Mouse (Mus musculus): ENCODE results near the gene Dmrta2.

Gene Dmrta2

DNA sequence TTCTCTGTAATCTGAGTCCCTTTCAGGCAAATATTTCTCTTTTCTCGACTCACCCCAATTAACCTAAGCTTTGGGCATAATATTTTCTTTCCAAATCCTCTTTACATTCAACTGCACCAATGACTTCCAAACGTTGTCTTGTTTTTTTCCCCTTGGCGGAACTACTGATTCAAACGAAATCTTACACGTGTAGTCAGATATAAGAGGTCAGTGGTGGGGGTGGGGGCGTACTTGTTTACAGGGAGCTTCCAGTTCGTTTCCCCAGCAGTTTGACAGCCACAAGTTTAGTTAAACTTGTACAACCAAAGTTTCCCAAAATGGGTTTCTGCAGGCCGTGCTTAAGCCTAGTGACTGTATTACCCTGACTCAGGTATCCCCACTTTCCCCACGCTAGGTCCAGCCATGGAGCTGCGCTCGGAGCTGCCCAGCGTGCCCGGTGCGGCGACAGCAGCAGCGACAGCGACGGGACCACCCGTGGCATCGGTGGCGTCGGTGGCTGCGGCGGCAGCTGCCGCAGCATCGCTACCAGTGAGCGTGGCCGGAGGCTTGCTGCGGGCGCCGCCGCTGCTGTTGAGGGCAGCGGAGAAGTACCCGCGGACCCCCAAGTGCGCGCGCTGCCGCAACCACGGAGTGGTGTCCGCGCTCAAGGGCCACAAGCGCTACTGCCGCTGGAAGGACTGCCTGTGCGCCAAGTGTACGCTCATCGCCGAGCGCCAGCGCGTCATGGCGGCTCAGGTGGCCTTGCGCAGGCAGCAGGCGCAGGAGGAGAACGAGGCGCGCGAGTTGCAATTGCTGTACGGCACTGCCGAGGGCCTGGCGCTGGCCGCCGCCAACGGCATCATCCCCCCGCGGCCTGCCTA is 1.8 kb downstream of the Dmrta2 start:
- no peak for DNase-seq

DNA sequence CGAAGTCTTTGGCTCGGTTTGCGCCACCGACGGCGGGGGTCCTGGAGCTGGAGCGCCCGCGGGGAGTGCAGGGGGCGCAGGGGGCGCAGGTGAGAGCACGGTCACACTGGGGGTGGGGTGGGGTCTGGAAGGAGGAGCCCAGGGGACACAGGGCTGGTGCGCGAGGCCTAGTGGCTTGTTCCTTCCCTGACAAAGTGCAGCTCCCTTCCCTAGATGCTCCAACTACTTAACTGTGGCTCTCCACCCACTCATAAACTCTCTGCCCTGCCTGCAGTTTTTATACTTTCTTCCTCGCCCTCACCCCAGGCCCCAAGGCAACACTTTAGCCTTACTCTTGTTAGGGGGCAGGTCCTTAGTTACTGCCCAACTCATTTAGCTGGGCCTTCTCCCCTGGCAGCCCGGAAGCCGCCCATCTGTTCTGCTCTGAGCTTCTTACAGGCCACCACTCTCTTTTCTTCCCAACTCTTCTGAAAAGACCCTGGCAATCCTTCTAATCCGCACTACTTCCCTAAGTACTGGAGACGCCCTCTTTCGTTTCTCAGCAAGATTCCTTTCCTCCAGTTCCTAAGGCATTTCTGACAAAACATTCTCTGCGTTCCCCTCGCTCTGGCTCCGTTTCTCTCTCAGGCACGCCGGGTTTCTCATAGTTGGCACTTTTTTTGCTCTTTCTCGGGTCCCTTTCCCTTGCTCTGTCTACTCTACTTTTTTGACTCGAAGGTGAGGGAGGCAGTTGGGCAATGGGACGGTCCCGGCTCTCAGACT is 2.6 kb downstream of the Dmrta2 start:
- no peak for DNase-seq

GRCm38 (mm10) chr4:109981083-109981870 is 3.4 kb downstream of the Dmrta2 start:
- no peak for DNase-seq

DNA sequence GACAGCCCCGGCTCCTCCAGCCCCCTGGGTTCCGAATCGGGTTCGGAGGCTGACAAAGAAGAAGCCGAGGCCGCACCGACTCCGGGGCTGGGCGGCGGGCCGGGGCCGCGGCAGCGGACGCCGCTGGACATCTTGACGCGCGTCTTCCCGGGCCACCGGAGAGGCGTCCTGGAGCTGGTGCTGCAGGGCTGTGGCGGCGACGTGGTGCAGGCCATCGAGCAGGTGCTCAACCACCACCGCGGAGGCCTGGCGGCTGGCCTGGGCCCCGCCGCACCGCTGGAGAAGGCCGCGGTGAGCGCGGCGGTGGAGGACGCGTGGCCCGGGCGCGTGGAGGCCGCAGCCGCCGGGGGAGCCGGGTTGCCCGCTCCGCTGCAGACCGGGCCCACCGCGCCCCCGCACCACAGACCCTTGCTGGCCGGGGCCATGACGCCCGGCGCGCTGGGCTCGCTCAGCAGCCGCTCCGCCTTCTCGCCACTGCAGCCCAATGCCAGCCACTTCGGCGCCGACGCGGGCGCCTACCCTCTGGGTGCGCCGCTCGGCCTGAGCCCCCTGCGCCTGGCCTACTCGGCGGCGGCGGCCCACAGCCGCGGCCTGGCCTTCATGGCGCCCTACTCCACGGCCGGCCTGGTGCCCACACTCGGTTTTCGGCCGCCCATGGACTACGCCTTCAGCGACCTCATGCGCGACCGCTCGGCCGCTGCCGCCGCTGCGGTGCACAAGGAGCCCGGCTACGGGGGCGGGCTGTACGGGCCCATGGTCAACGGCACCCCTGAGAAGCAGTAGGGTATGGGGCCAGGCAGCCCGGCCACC is 4.2 kb downstream of the Dmrta2 start:
- DNase-seq, result no peak

DNA sequence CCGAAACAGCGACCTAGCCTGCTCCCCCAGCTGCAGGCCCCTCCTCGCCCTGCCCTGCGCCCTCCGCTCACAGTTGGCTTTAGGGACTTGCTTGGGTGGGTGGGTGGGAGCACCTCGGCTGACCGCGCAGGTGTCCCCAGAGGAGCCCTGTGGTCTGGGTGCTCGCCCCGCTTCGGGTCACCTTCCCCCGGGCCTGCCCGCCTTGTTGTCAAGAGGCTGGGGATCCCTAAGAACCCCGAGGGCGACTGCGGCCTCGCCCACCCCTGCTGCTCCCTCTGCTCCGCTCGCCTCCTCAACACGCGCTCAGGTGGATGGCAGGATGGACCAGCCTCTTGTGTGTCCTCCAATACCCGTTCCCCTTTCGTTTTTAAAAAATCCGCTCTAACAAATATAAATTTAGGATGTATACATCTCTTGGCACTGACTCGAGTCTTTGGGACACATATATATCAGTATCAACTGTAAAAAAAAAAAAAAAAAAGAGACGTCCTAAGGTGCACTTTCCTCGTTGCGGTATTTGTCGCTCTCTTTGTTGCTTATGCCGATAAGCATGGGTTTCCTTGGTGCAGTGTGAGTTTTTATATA is 4.9 kb downstream of the Dmrta2 start:
- DNase-seq, result no peak

DNA sequence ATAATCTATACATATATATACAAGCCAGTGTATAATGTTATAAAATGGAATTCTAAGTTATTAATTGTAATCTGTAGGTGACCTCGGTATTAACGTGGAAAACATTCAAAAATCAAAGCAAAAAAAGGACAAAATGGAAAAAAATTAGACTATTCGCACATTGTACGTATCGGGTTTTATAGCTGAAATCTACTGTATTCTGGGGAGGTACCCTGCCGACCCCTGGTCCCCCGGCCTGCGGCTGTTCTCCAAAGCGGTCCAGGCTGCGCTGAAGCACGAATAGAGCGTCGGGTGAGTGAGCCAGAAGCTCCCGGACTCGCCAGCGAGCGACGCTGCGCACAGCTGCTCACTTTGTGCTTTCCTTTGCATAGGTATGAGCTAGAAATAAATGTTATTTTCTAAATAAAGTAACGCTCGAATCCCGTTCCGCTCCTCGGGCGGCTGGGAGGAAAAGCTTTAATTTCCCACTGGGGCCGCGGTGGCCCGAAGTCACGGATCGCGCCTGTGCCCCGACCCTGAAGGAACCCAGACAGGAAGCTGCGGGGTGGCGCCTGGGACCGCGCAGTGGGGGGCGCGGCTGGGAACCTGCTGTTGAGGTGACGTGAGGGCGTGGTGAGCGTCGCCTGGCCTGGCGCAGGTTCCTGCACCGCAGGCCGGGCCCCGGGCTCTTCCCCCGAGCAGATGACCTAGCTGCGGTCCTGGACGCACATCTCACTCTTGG is 5.6 kb downstream of the Dmrta2 start:
- peak in 1 of 2 experiments; percentile 11 for DNase-seq

- no peak for DNase-seq
These were observed 6.2 kb downstream of the Dmrta2 start for GRCm38 (mm10) chr4:109984011-109984411.

GRCm38 (mm10) chr4:109984496-109985423 is 6.9 kb downstream of the Dmrta2 start:
- DNase-seq, result no peak

DNA sequence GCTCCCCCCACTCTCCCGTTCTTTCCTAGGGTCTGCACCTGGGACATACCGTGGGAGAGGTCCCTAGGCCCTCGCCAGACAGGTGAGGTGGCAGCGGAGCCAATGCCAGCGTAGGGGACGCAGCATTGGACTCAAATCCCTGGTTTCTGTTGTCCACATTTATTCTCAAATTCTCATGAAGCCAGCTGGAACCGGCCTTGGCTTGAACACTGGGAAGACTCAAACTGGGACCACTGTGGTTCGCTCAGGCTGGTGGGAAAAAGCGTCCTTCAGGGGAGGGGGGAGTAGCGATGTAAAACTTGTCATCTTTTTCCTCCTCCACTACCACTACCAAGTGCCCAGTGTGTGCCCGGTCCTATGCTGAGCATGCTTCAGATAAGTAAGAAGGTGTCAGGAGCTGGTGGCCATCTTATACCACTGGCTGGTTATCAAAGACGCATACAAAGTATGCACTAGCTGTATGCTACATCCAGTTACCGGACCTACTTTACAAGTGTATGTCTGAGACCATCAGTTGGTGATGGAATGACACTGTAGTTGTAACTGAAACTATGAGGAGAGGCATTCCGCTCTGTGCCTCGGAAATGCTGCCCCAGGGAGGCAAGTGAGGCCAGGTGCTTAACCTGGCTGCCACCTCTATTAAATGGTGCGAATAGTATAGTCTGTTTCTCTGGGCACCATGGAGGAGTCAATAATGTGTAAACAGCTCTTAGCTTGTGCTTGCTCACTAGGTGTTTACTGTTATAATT is 7.7 kb downstream of the Dmrta2 start:
- no peak for DNase-seq

DNA sequence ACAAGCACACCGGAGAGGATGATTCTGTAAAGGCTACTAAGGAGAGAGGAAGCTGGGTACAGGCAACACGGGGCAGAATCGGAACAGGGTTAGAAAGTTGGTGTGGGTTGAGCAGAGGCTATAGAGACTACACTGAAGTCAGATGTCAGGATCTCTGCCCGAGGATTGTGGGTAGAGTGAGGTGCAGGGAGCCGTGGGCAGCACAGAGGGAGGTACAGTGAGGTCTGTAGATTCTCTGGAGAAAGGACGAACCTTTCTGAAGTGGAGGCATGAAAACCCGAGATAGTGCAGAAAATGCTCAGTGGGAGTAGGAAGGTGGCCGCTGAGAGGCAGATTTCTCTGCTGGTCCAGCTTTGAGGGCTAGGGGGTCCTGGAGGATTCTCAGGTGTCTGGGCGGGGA is 8.4 kb downstream of the Dmrta2 start:
- DNase-seq, result no peak

DNA sequence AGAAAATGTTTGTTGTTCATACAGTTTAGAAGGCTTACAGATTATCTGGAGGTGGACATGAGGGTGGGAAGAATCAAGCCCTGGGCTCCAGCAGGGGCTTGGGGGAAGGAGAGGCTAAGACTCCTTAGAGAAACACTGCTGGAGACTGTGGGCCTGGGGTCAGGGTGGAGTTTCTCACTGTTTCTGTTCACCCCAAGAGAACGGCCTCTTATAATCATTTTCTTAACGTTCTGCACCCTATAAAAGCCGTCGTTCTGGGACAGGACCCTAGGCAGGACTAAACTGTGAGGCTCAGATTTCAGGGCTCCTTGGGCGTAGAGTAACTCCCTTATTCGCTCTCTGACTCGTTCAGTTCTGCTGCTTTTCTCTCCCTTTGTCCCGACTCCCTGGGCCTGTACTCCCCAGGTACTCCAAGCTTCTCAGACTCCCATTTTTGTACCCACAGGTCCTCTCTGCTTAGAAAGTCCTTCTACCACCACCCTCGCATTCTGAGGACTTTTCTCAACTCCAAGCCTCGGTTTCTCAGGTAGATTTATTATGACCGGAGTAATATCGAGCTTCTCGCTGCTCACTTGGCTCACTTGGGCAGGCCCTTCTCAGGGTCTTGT is 9.0 kb downstream of the Dmrta2 start:
- DNase-seq, result no peak

GRCm38 (mm10) chr4:109987560-109988362 is 9.9 kb downstream of the Dmrta2 start:
- DNase-seq, result no peak

GRCm38 (mm10) chr4:109988411-109988810 is 10.6 kb downstream of the Dmrta2 start:
- no peak for DNase-seq

GRCm38 (mm10) chr4:109989213-109989612 is 11.4 kb downstream of the Dmrta2 start:
- DNase-seq, result no peak

- no peak for DNase-seq
These were observed 28.2 kb downstream of the Dmrta2 start for GRCm38 (mm10) chr4:110006044-110006443.

- DNase-seq, result no peak
These were observed 41.3 kb downstream of the Dmrta2 start for GRCm38 (mm10) chr4:110019145-110019544.

DNA sequence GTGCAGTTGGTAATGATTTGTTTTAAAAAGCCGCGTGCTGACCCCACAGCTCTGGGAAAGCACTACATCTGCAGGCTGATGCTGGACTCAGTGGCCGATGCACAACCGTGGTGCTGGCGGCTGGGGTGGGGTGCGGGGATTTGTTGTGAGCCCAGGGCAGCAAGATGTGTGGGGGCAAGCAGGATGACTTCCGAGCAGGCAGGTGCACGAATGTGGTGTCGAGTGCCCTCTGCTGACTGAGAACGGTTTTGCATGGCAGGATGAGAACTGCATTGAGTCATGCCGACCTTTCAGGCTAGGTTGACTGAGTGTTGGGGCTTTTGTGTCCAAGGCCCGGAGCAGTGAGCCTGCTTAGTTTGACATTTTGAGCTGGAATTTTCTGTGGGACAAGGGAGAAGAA is 42.4 kb downstream of the Dmrta2 start:
- DNase-seq, result peak; percentile 70 to 75

Data from cerebellum, adult 18-20 months (tissue).